Mouse (Mus musculus) thymus, postnatal 25 days (tissue): ENCODE measurements around the gene Pdcd10.

ENCODE experiments used
- DNase-seq: peaks from one replicate; pipeline ENCODE4 v3.0.0; 2022

Pdcd10 gene

GRCm38 (mm10) chr3:75556695-75557291 is at the start of gene Pdcd10:
Gene Pdcd10, minus strand, starts transcription at chr3:75556856.
- peak; percentile 100 for DNase-seq

- no peak for DNase-seq
These were observed 28.2 kb upstream of the Pdcd10 start for GRCm38 (mm10) chr3:75584898-75585297.

- DNase-seq = no peak
These were observed 26.6 kb upstream of the Pdcd10 start for GRCm38 (mm10) chr3:75583293-75583692.

- peak; percentile 72 for DNase-seq
These were observed 22.7 kb upstream of the Pdcd10 start for GRCm38 (mm10) chr3:75579352-75579751.

- DNase-seq = no peak
These were observed 18.9 kb upstream of the Pdcd10 start for GRCm38 (mm10) chr3:75575582-75575981.

- no peak for DNase-seq
These were observed 17.4 kb upstream of the Pdcd10 start for GRCm38 (mm10) chr3:75574074-75574473.

GRCm38 (mm10) chr3:75557292-75557691 is 636 bp upstream of the Pdcd10 start, which contains the start of gene Serpini1:
Gene Serpini1, plus strand, starts transcription at chr3:75557547.
- DNase-seq = peak; percentile 93

- peak; percentile 72 for DNase-seq
These were observed 448 bp downstream of the Pdcd10 start for GRCm38 (mm10) chr3:75556121-75556694.

- DNase-seq = no peak
These were observed 5.4 kb downstream of the Pdcd10 start for GRCm38 (mm10) chr3:75551248-75551647.

GRCm38 (mm10) chr3:75544287-75544686 is 12.4 kb downstream of the Pdcd10 start:
- no peak for DNase-seq

- no peak for DNase-seq
These were observed 13.8 kb downstream of the Pdcd10 start for GRCm38 (mm10) chr3:75542852-75543251.

- no peak for DNase-seq
These were observed 15.4 kb downstream of the Pdcd10 start for GRCm38 (mm10) chr3:75541259-75541658.

- DNase-seq = no peak
These were observed 22.4 kb downstream of the Pdcd10 start for GRCm38 (mm10) chr3:75534045-75534834.

- no peak for DNase-seq
These were observed 25.6 kb downstream of the Pdcd10 start for GRCm38 (mm10) chr3:75531074-75531473.

GRCm38 (mm10) chr3:75522527-75522926 is 34.1 kb downstream of the Pdcd10 start:
- DNase-seq = no peak

GRCm38 (mm10) chr3:75521314-75521713 is 35.3 kb downstream of the Pdcd10 start:
- no peak for DNase-seq

- DNase-seq = peak; percentile 75
These were observed 38.9 kb downstream of the Pdcd10 start for GRCm38 (mm10) chr3:75517631-75518250.

GRCm38 (mm10) chr3:75498961-75499960 is 57.4 kb downstream of the Pdcd10 start:
- peak; percentile 23 for DNase-seq

GRCm38 (mm10) chr3:75492913-75493312 is 63.7 kb downstream of the Pdcd10 start:
- DNase-seq = no peak

GRCm38 (mm10) chr3:75482056-75482455 is 74.6 kb downstream of the Pdcd10 start, which contains the start of gene Wdr49:
Gene Wdr49, minus strand, starts transcription at chr3:75482156.
- DNase-seq = no peak

GRCm38 (mm10) chr3:75475106-75475505 is 81.5 kb downstream of the Pdcd10 start:
- no peak for DNase-seq

GRCm38 (mm10) chr3:75474657-75475056 is 82.0 kb downstream of the Pdcd10 start:
- no peak for DNase-seq
